Mouse (Mus musculus) adrenal gland (tissue): ENCODE measurements around the gene Taok3.

Experiments
- intact Hi-C: fragments of 180-260 bp; cut with DNase I; formaldehyde crosslinking; loops from one replicate; pipeline ENCODE4 v1.15.1; 2025

Gene Taok3

DNA sequence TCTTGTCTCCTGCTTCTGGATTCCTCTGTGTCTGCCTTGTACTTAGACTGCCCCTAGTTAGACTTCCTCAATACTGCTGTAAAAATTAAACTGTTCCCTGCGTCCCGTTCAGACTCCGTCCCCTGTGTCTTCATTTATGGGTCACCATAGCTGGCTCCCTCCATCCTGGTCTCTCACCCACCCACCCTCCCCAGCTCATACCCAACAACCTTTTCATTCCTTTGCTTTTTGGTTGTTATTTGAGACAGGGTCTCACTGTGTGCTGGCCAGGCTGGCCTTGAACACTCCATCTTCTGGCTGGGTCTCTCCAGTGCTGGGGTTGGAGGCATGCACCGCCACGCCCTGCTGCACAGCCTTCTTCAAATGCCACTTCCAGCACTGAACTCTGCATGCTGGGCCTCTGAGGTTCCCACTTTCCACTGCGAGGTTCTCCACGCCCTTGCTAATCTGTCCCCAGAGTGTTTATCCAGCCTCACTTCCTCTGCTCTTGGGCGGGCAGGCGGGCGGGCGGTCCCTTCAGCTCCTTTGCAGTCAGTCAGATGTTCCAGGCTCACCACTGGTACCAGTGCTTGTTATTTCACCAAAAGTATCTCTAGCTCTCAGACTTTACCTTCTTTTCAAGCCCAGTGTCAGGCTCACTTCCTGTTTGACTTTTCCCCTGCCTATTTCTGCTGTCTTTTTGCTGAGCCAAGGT lies 18.5 kb downstream of the Taok3 start:
- intact Hi-C loops, result no loop called here

DNA sequence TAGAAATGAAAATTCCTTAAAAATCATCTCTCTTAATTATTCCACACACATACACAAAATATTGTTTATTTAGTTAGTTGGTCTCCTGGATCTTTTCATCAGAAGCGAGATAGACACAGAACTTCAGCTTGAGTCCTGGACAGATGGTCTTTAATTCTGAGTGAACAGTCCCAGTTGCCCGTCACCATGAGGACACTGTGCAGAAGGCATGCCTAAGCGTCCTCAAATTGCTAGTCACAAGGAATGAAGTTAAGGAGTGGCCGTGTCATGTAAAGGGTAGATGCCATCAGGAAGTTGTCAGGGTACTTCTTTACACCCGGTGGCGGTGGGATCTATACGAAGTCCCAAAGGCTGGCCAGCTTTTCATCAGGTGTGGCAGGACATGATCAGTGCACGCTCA lies 19.9 kb downstream of the Taok3 start:
- intact Hi-C loops, result no loop called here

DNA sequence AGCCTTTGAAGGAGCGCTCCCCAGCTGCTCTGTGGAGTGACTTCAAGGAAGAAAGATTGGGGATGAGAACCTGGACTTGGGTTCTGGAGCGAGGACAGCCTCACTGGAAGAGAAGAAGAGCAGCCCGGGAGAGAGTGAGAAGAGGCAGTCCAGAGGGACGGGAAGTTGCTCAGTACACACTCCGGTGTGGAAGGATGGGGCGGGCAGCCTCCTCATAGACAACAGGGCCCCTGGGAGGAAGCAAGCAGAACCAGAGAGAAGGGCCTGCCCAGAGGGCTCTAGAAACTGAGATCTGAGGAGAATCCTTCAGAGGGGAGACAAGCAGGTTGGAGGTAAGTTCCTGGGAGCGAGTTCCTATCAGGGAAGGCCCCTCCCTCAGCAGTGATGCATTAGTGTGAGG lies 20.4 kb downstream of the Taok3 start:
- intact Hi-C loops, result no loop called here

GRCm38 (mm10) chr5:117143721-117144135 lies 23.8 kb downstream of the Taok3 start:
- intact Hi-C loops, result loop anchor here (1.0 kb wide), 1 partner anchor 28 kb away; no protein-coding TSS in a partner anchor

- intact Hi-C loops, result no loop called here
Measured at GRCm38 (mm10) chr5:117146165-117146564, 26.2 kb downstream of the Taok3 start.

- intact Hi-C loops, result no loop called here
Measured at GRCm38 (mm10) chr5:117147187-117148095, 27.5 kb downstream of the Taok3 start.

- intact Hi-C loops, result no loop called here
Measured at GRCm38 (mm10) chr5:117149054-117149942, 29.4 kb downstream of the Taok3 start.

GRCm38 (mm10) chr5:117150068-117150467 lies 30.1 kb downstream of the Taok3 start:
- intact Hi-C loops, result no loop called here

DNA sequence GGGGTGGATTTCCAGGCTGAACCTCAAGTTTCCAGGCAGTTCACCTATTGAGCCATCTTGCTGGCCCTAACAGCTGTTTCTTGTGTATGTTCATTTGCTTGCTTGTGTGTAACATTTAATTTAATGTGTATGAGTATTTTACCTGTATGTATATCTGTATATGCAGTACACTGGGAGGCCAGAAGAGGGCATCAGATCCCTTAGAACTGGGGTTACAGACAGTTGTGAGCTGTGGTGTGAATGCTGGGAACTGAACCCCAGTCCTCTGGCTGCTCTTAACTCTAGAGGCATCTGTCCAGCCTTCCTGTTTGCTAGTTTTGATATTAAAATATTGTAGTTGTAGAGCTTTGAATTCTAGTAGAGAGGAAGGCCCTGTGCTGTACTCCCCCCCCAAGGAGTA lies 33.0 kb downstream of the Taok3 start:
- intact Hi-C loops, result no loop called here

- intact Hi-C loops, result no loop called here
Measured at GRCm38 (mm10) chr5:117153527-117154091, 33.7 kb downstream of the Taok3 start.

GRCm38 (mm10) chr5:117158335-117159018 lies 38.5 kb downstream of the Taok3 start:
- intact Hi-C loops, result loop anchor here (5.0 kb wide), 1 partner anchor 41 kb away; the partner anchor contains the start of gene Suds3

GRCm38 (mm10) chr5:117159326-117159725 lies 39.4 kb downstream of the Taok3 start:
- intact Hi-C loops, result loop anchor here (5.0 kb wide), 1 partner anchor 42 kb away; the partner anchor contains the start of gene Suds3

- intact Hi-C loops, result loop anchor here (5.0 kb wide), 1 partner anchor 43 kb away; the partner anchor contains the start of gene Suds3
Measured at GRCm38 (mm10) chr5:117159805-117160291, 39.9 kb downstream of the Taok3 start.

DNA sequence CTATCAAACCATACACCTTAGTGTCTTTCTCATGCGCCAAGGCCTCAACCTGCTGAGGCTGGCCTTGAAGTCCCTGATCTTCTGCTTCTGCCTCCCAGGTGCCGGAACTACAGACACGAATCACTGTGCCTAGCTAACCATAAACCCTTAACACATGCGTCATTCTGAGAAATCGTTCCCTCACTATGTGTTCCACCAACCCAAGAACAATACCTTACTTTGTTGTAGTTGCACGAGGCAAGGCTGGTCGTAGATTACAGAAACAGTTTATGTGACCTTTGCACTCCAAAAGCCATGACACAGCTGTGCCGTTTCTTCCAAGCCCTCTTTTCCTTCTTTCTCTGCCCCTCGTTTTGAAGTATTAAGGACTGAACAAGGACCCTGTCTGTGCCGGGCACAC lies 40.6 kb downstream of the Taok3 start:
- intact Hi-C loops, result no loop called here

- intact Hi-C loops, result no loop called here
Measured at GRCm38 (mm10) chr5:117163790-117164189, 43.9 kb downstream of the Taok3 start.

GRCm38 (mm10) chr5:117164516-117164915 lies 44.6 kb downstream of the Taok3 start:
- intact Hi-C loops, result no loop called here

DNA sequence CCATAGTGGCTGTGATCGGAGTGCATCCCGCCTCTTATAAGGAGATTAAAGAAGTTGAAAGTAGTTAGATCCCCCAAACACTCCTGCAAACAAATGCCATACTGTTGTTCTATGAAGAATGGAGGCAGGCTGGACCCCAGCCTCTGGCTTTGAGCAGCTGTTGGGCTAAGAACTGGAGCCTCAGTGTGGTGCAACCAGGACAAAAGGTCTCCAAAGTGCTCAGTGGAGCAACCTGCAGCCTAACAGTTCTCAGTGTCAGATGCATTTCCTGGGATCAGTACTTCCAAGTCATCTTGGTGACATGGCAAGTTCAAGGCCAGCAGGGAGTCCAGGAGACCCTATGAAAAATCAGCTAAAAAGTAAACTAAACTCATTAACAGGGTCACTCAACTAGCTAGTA lies 45.0 kb downstream of the Taok3 start:
- intact Hi-C loops, result no loop called here

- intact Hi-C loops, result no loop called here
Measured at GRCm38 (mm10) chr5:117165946-117166345, 46.0 kb downstream of the Taok3 start.

- intact Hi-C loops, result no loop called here
Measured at GRCm38 (mm10) chr5:117166811-117167365, 47.0 kb downstream of the Taok3 start.
